Mouse (Mus musculus): Measurements from ENCODE around the gene Mpv17l2. TPM values are rescaled to one million over a fixed set of nuclear protein-coding genes. Genes with fewer than 3 reads are reported as not detected.
A peak's percentile ranks its signal among the peaks of the same experiment; 100 is the strongest.

The Mpv17l2 gene
- total RNA-seq (2021), result 10 to 100 TPM; 41.7 to 42.2 TPM

DNA sequence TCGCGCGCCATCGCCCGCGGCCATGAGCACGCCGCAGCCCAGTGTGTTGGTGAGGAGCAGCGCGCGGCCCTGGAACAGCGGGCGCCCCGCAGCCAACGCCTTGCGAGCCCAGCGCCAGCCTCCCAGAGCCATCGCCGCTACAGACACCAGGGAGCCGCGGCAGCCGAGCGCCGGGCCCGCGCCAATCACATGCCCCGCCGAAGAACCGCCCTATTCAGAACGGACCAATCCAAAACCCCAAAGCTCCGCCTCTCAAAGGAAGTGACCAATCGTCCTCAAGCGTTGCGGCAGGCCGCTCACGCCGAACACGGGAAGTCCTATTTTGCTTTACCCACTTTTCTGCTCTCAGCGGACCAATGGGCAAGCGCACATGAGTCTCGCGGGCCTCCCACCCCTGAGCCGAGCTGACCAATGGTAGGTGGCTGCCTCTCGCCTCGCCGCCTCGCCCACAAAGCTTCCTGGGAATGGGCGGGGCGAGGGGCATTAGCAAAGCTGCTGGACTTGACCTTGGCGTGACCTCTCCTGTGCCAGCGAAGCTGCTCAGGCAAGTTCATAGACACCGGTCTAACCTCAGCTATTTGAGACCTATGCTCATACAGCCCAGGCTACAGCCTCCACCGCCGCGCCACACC is at the start of gene Mpv17l2:
Gene Mpv17l2, minus strand, starts transcription at position 172 of the 632 bp plus-strand sequence.
- peak; percentile 80 to 83 for DNase-seq (ENCODE audit: extremely low spot score in 1 of 2, low spot score in 1 of 2)

- no peak for DNase-seq (ENCODE audit: extremely low spot score in 1 of 2, low spot score in 1 of 2)
Measured at GRCm38 (mm10) chr8:70808955-70809701, 48.4 kb upstream of the Mpv17l2 start.

- no peak for DNase-seq (ENCODE audit: extremely low spot score in 1 of 2, low spot score in 1 of 2)
Measured at GRCm38 (mm10) chr8:70808239-70808638, 47.5 kb upstream of the Mpv17l2 start, which contains the start of gene Il12rb1. Gene Il12rb1, plus strand, starts transcription at chr8:70808449.

DNA sequence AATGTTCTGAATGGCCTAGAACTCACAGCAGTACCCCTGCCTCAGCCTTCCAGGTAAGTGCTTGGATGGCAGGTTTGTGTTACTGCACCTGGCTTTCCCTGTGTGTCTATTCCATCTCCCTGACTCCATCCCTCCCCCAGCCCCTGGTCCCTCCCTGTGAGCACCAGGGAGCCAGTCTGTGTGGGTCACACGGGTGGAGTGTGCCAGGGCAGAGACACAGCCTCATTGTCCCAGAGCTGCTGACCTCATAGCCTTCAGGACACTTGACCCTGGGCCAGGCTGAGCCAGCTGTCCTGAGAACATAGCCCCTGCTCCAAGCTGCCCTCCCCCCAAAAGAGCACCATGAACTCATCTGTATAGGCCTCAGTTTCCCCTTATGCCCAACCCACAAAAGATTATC is 46.6 kb upstream of the Mpv17l2 start:
- no peak for DNase-seq (ENCODE audit: extremely low spot score in 1 of 2, low spot score in 1 of 2)

GRCm38 (mm10) chr8:70806541-70806940 is 45.8 kb upstream of the Mpv17l2 start:
- DNase-seq (ENCODE audit: extremely low spot score in 1 of 2, low spot score in 1 of 2), result no peak

DNA sequence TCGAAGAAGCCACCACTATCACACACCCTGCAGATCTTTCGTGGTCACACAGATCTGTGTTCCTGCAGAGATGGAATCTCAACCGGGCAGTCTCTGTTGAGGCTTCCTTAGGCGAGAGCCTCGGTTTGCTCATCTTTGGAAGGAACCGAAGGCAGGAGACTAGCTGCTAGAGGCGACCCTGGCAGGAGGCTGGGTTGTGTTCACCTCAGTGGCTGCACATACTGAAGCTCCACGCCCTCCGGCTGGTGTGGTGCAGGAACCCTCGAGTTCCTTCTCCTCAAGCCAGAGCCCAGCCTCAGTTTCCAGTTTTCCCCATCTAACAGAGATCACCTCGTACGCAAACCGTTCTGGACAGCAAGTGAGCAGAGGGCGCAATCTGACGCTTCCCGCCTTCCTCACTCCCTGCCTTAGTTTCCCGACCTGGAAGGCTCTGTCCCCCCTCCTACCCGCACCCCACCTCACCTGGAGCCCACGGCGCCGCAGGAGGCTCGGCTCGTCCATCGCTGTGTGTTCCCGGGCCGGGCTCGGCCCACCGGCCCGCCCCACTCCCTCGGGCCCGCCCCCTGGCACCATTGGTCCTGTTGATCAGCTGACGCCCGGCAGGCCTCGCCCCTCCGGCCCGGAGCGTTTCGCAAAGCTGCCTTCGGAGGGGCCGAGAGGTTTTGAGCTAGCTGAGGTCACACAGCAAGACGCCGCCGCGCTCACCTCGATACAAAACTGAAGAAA is 43.9 kb upstream of the Mpv17l2 start, which contains the start of gene Mast3:
Gene Mast3, minus strand, starts transcription at position 574 of the 726 bp plus-strand sequence.
- peak; percentile 72 to 73 for DNase-seq (ENCODE audit: extremely low spot score in 1 of 2, low spot score in 1 of 2)

GRCm38 (mm10) chr8:70803761-70804480 is 43.2 kb upstream of the Mpv17l2 start:
- DNase-seq (ENCODE audit: extremely low spot score in 1 of 2, low spot score in 1 of 2), result peak; percentile 52 to 61

GRCm38 (mm10) chr8:70802786-70803510 is 42.2 kb upstream of the Mpv17l2 start:
- no peak for DNase-seq (ENCODE audit: extremely low spot score in 1 of 2, low spot score in 1 of 2)

- no peak for DNase-seq (ENCODE audit: extremely low spot score in 1 of 2, low spot score in 1 of 2)
Measured at GRCm38 (mm10) chr8:70801830-70802229, 41.1 kb upstream of the Mpv17l2 start.

GRCm38 (mm10) chr8:70801156-70801555 is 40.4 kb upstream of the Mpv17l2 start:
- peak; percentile 60 to 69 for DNase-seq (ENCODE audit: extremely low spot score in 1 of 2, low spot score in 1 of 2)

DNA sequence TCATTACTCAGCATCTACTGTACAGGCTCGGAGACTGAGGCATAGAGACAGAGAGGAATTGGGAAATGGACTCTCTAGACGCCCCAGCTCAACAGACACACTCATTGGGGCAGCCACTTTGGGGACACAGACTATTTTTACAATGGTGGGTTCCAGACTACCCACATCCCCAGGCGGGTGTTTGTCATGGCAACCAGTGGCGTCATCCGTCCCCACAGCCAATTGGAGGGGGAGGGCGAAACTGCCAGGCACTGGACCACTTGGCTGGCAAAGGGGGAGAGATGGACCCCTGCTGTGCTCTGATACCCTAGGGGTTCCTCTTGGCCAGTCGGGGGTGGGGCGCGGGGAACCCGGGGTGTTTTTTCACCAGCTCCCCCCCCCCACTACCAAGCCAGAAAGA is 39.9 kb upstream of the Mpv17l2 start:
- peak in 1 of 2 experiments; percentile 44 for DNase-seq (ENCODE audit: extremely low spot score in 1 of 2, low spot score in 1 of 2)

GRCm38 (mm10) chr8:70798281-70798680 is 37.5 kb upstream of the Mpv17l2 start:
- peak in 1 of 2 experiments; percentile 46 for DNase-seq (ENCODE audit: extremely low spot score in 1 of 2, low spot score in 1 of 2)

DNA sequence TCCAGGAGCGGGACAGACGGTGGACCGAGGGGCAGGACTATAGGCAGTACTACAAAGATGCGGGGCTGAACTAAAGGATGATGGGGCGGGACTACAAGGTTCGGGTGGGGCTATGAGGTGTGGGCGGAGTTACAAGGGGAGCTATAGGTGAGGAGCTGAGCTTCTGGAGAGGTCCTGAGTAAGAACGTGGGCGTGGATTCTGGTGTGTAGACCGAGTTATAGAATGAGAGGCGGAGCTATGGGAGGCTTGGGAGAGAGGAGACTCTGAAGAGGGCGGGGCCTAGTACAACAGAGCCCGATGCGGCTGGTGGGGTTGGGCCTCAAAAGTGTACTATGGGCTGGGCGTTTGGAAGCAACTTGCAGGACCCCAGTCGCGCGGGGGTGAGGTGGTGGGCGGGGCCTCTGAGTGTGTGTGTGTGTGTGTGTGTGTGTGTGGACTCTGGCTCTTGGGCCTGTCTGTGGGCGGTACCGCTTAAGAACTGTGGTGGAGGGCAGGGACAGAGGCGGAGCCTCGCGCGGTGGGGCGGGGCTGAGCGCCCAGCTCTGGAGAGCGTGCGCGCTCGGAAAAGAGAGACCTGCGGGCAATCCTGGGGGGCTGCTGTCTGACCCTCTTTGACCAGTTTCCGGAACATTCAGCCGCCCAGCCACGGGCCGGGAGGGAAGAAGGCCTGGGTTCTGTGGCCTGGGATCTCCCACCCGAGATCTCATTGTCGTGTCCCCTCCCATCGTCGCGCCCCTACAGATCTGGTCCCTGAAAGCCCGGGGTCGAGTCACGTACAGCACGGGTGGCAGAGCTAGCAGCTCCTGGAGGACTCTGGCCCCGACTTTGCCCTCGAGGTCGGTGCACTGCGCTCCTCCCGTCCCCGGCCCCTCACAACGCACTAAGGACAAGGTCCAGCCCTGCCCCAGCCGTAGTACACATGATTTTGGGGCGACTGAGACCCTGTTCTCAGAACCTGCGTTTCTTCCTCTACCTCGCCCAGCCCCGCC is 36.6 kb upstream of the Mpv17l2 start:
- peak; percentile 71 to 76 for DNase-seq (ENCODE audit: extremely low spot score in 1 of 2, low spot score in 1 of 2)

- DNase-seq (ENCODE audit: extremely low spot score in 1 of 2, low spot score in 1 of 2), result peak in 1 of 2 experiments; percentile 75
Measured at GRCm38 (mm10) chr8:70796403-70797080, 35.8 kb upstream of the Mpv17l2 start.

- no peak for DNase-seq (ENCODE audit: extremely low spot score in 1 of 2, low spot score in 1 of 2)
Measured at GRCm38 (mm10) chr8:70795370-70795769, 34.6 kb upstream of the Mpv17l2 start.

GRCm38 (mm10) chr8:70794215-70794614 is 33.5 kb upstream of the Mpv17l2 start:
- DNase-seq (ENCODE audit: extremely low spot score in 1 of 2, low spot score in 1 of 2), result no peak

DNA sequence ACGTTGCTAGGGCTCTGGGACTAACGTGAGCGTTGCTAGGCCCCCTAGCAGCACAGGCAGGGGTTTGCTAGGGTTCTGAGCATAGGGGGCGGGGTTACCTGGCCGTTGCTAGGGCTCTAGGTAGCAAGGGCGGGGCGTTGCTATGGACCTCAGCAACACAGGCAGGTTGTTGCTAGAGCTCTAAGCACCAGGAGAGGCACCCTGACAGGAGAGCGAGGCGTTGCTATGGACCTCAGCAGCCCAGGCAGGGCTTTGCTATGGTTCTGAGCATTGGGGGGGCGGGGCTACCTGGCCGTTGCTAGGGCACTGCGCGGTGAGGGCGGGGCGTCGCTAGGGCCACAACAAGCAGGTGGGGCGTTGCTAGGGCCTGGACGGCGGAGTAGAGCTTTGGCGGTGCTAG is 32.0 kb upstream of the Mpv17l2 start:
- peak in 1 of 2 experiments; percentile 49 for DNase-seq (ENCODE audit: extremely low spot score in 1 of 2, low spot score in 1 of 2)
